Mouse (Mus musculus): ENCODE data around the gene Tprkb. TPM values are rescaled to one million over a fixed set of nuclear protein-coding genes. Genes with fewer than 3 reads are reported as not detected.
"Not testable (repeated sequence)": the region's sequence is repeated elsewhere in the genome, so short reads cannot be mapped to it uniquely, and the experiment has no call there.

The Tprkb gene
- polyA plus RNA-seq, 1 experiment: 21.2 TPM

GRCm38 (mm10) chr6:85935646-85936045 is 24.0 kb downstream of the Tprkb start:
- Histone ChIP-seq H3K27ac (ENCODE audit: insufficient read depth, low read depth, low read length) (no peak overlapping the region), H3K4me1 (ENCODE audit: control insufficient read depth, insufficient read depth, low read length) (peaks cover 5% of the 10 kb centered on the region), H3K4me3 (ENCODE audit: insufficient read depth, low read length) (no peak overlapping the region)
- TF ChIP-seq CTCF (IDR thresholded peaks at IDR 0.05; ENCODE audit: low read depth, low read length) (no peak), POLR2A (IDR thresholded peaks at IDR 0.05; ENCODE audit: borderline replicate concordance, low read depth, low read length) (no peak)

GRCm38 (mm10) chr6:85936508-85937465 is 25.1 kb downstream of the Tprkb start:
- not testable (repeated sequence) for H3K4me1 ChIP-seq (ENCODE audit: control insufficient read depth, insufficient read depth, low read length)
- Histone ChIP-seq H3K27ac (ENCODE audit: insufficient read depth, low read depth, low read length) (peak overlapping the region; percentile 68), H3K4me3 (ENCODE audit: insufficient read depth, low read length) (peak overlapping the region; percentile 62)

- H3K4me3 ChIP-seq (ENCODE audit: insufficient read depth, low read length): no peak overlapping the region
- H3K4me1 ChIP-seq (ENCODE audit: control insufficient read depth, insufficient read depth, low read length): peaks cover 5% of the 10 kb centered on the region
- H3K27ac ChIP-seq (ENCODE audit: insufficient read depth, low read depth, low read length): no peak overlapping the region
- TF ChIP-seq CTCF (IDR thresholded peaks at IDR 0.05; ENCODE audit: low read depth, low read length) (no peak), POLR2A (IDR thresholded peaks at IDR 0.05; ENCODE audit: borderline replicate concordance, low read depth, low read length) (no peak)
Measured at GRCm38 (mm10) chr6:85938701-85939100, 27.0 kb downstream of the Tprkb start.

GRCm38 (mm10) chr6:85942469-85942868 is 30.8 kb downstream of the Tprkb start:
- Histone ChIP-seq H3K4me1 (ENCODE audit: control insufficient read depth, insufficient read depth, low read length) (peaks cover 3% of the 10 kb centered on the region), H3K27ac (ENCODE audit: insufficient read depth, low read depth, low read length) (no peak overlapping the region), H3K4me3 (ENCODE audit: insufficient read depth, low read length) (no peak overlapping the region)
- no peak for TF ChIP-seq POLR2A (IDR thresholded peaks at IDR 0.05; ENCODE audit: borderline replicate concordance, low read depth, low read length)
- no peak for TF ChIP-seq CTCF (IDR thresholded peaks at IDR 0.05; ENCODE audit: low read depth, low read length)

GRCm38 (mm10) chr6:85948549-85948948 is 36.9 kb downstream of the Tprkb start:
- H3K4me3 ChIP-seq (ENCODE audit: insufficient read depth, low read length): no peak overlapping the region
- no peaks in the 10 kb centered on the region for H3K4me1 ChIP-seq (ENCODE audit: control insufficient read depth, insufficient read depth, low read length)
- TF ChIP-seq POLR2A (IDR thresholded peaks at IDR 0.05; ENCODE audit: borderline replicate concordance, low read depth, low read length) (no peak), CTCF (IDR thresholded peaks at IDR 0.05; ENCODE audit: low read depth, low read length) (no peak)
- no peak overlapping the region for H3K27ac ChIP-seq (ENCODE audit: insufficient read depth, low read depth, low read length)

GRCm38 (mm10) chr6:85957581-85957980 is 45.9 kb downstream of the Tprkb start:
- Histone ChIP-seq H3K4me3 (ENCODE audit: insufficient read depth, low read length) (no peak overlapping the region), H3K27ac (ENCODE audit: insufficient read depth, low read depth, low read length) (no peak overlapping the region), H3K4me1 (ENCODE audit: control insufficient read depth, insufficient read depth, low read length) (peaks cover 3% of the 10 kb centered on the region)
- TF ChIP-seq POLR2A (IDR thresholded peaks at IDR 0.05; ENCODE audit: borderline replicate concordance, low read depth, low read length): no peak
- no peak for TF ChIP-seq CTCF (IDR thresholded peaks at IDR 0.05; ENCODE audit: low read depth, low read length)

GRCm38 (mm10) chr6:85961101-85962091 is 49.7 kb downstream of the Tprkb start, which contains the start of gene Dusp11:
TSS of gene Dusp11 (minus strand) at chr6:85961667.
- peak within 1 kb of the TSS; percentile 93 for H3K27ac ChIP-seq (ENCODE audit: insufficient read depth, low read depth, low read length)
- 0 out of 2 replicates have a peak, but pooled peaks have one; percentile 26 for TF ChIP-seq POLR2A (IDR thresholded peaks at IDR 0.05; ENCODE audit: borderline replicate concordance, low read depth, low read length)
- TF ChIP-seq CTCF (IDR thresholded peaks at IDR 0.05; ENCODE audit: low read depth, low read length): no peak
- peaks cover 6% of the 10 kb centered on the region for H3K4me1 ChIP-seq (ENCODE audit: control insufficient read depth, insufficient read depth, low read length)
- peak within 1 kb of the TSS; percentile 88 for H3K4me3 ChIP-seq (ENCODE audit: insufficient read depth, low read length)

- H3K4me1 ChIP-seq (ENCODE audit: control insufficient read depth, insufficient read depth, low read length); H3K4me3 ChIP-seq (ENCODE audit: insufficient read depth, low read length); H3K27ac ChIP-seq (ENCODE audit: insufficient read depth, low read depth, low read length): not testable (repeated sequence)
Measured at GRCm38 (mm10) chr6:85966081-85966480, 54.4 kb downstream of the Tprkb start.

GRCm38 (mm10) chr6:85966686-85967085 is 55.0 kb downstream of the Tprkb start:
- H3K4me1 ChIP-seq (ENCODE audit: control insufficient read depth, insufficient read depth, low read length): peaks cover 6% of the 10 kb centered on the region
- no peak overlapping the region for H3K4me3 ChIP-seq (ENCODE audit: insufficient read depth, low read length)
- H3K27ac ChIP-seq (ENCODE audit: insufficient read depth, low read depth, low read length): no peak overlapping the region
- TF ChIP-seq CTCF (IDR thresholded peaks at IDR 0.05; ENCODE audit: low read depth, low read length) (no peak), POLR2A (IDR thresholded peaks at IDR 0.05; ENCODE audit: borderline replicate concordance, low read depth, low read length) (no peak)
